Mouse (Mus musculus): Measurements from ENCODE around the gene Ankrd2.

- no peak for TF ChIP-seq GATA1 (IDR thresholded peaks at IDR 0.05; ENCODE audit: borderline replicate concordance, low read length)
- TF ChIP-seq FLI1 (IDR thresholded peaks at IDR 0.05; ENCODE audit: low read length), result no peak
These were observed 39.3 kb downstream of the Ankrd2 start for GRCm38 (mm10) chr19:42075051-42075450.
